Mouse (Mus musculus): ENCODE measurements around the gene Sertad2. TPM values are rescaled to one million over a fixed set of nuclear protein-coding genes. Genes with fewer than 3 reads are reported as not detected.

Sertad2 gene
- polyA plus RNA-seq, 2 experiments = 11.6 to 22.5 TPM

GRCm38 (mm10) chr11:20642321-20642720 is 99.3 kb downstream of the Sertad2 start:
- Histone ChIP-seq H3K4me1 (replicated peaks; ENCODE audit: control insufficient read depth in 2 of 2, insufficient read depth in 2 of 2, low read length in 1 of 2) (peaks cover 18 to 24% of the 10 kb centered on the region in 2 experiments), H3K27ac (no peak overlapping the region), H3K9ac (replicated peaks) (no peak overlapping the region), H3K27me3 (ENCODE audit: control insufficient read depth, insufficient read depth, low read length) (no peaks in the 10 kb centered on the region), H3K4me2 (ENCODE audit: low read depth) (no peak overlapping the region), H3K36me3 (replicated peaks; ENCODE audit: control insufficient read depth, insufficient read depth, low read depth) (no peaks in the 10 kb centered on the region), H3K4me3 (ENCODE audit: insufficient read depth in 1 of 2, low read depth in 2 of 2, low read length in 2 of 2) (no peak overlapping the region), H3K9me3 (ENCODE audit: control insufficient read depth, low read length) (no peaks in the 10 kb centered on the region)
- ATAC-seq (ENCODE audit: insufficient read depth) (no peak), DNase-seq (ENCODE audit: low read depth in 3 of 3, low spot score in 3 of 3) (no peak)
- TF ChIP-seq CTCF (IDR thresholded peaks at IDR 0.05; ENCODE audit: low read depth) = no peak
- no peak for TF ChIP-seq EP300 (IDR thresholded peaks at IDR 0.05; ENCODE audit: low read depth)
- WGBS (ENCODE audit: insufficient replicate concordance) = 81% methylated on average over 5 of the region's 5 CpGs

GRCm38 (mm10) chr11:20643161-20643560 is 100.1 kb downstream of the Sertad2 start:
- H3K4me3 ChIP-seq (ENCODE audit: insufficient read depth in 1 of 2, low read depth in 2 of 2, low read length in 2 of 2) = no peak overlapping the region
- TF ChIP-seq EP300 (IDR thresholded peaks at IDR 0.05; ENCODE audit: low read depth) (no peak), CTCF (IDR thresholded peaks at IDR 0.05; ENCODE audit: low read depth) (no peak)
- H3K4me1 ChIP-seq (replicated peaks; ENCODE audit: control insufficient read depth in 2 of 2, insufficient read depth in 2 of 2, low read length in 1 of 2) = peaks cover 16 to 22% of the 10 kb centered on the region in 2 experiments
- H3K9ac ChIP-seq (replicated peaks) = no peak overlapping the region
- H3K27me3 ChIP-seq (ENCODE audit: control insufficient read depth, insufficient read depth, low read length) = no peaks in the 10 kb centered on the region
- no peak for DNase-seq (ENCODE audit: low read depth in 3 of 3, low spot score in 3 of 3)
- 75% methylated on average over 5 of the region's 5 CpGs for WGBS (ENCODE audit: insufficient replicate concordance)
- no peak for ATAC-seq (ENCODE audit: insufficient read depth)
- peaks cover 4% of the 10 kb centered on the region for H3K36me3 ChIP-seq (replicated peaks; ENCODE audit: control insufficient read depth, insufficient read depth, low read depth)
- no peak overlapping the region for H3K27ac ChIP-seq
- no peaks in the 10 kb centered on the region for H3K9me3 ChIP-seq (ENCODE audit: control insufficient read depth, low read length)
- H3K4me2 ChIP-seq (ENCODE audit: low read depth) = no peak overlapping the region

- Histone ChIP-seq H3K9ac (replicated peaks) (no peak overlapping the region), H3K27me3 (ENCODE audit: control insufficient read depth, insufficient read depth, low read length) (no peaks in the 10 kb centered on the region), H3K36me3 (replicated peaks; ENCODE audit: control insufficient read depth, insufficient read depth, low read depth) (peaks cover 14% of the 10 kb centered on the region), H3K4me1 (replicated peaks; ENCODE audit: control insufficient read depth in 2 of 2, insufficient read depth in 2 of 2, low read length in 1 of 2) (peaks cover 9 to 18% of the 10 kb centered on the region in 2 experiments), H3K4me3 (ENCODE audit: insufficient read depth in 1 of 2, low read depth in 2 of 2, low read length in 2 of 2) (no peak overlapping the region), H3K27ac (no peak overlapping the region), H3K4me2 (ENCODE audit: low read depth) (no peak overlapping the region), H3K9me3 (ENCODE audit: control insufficient read depth, low read length) (no peaks in the 10 kb centered on the region)
- DNase-seq (ENCODE audit: low read depth in 3 of 3, low spot score in 3 of 3) (no peak), ATAC-seq (ENCODE audit: insufficient read depth) (no peak)
- 33% methylated on average over 1 of the region's 1 CpGs for WGBS (ENCODE audit: insufficient replicate concordance)
- TF ChIP-seq CTCF (IDR thresholded peaks at IDR 0.05; ENCODE audit: low read depth) (no peak), EP300 (IDR thresholded peaks at IDR 0.05; ENCODE audit: low read depth) (no peak)
Measured at GRCm38 (mm10) chr11:20644166-20644565, 101.1 kb downstream of the Sertad2 start.

GRCm38 (mm10) chr11:20644872-20645271 is 101.8 kb downstream of the Sertad2 start:
- no peak overlapping the region for H3K4me2 ChIP-seq (ENCODE audit: low read depth)
- 71% methylated on average over 6 of the region's 6 CpGs for WGBS (ENCODE audit: insufficient replicate concordance)
- ATAC-seq (ENCODE audit: insufficient read depth) (no peak), DNase-seq (ENCODE audit: low read depth in 3 of 3, low spot score in 3 of 3) (no peak)
- H3K4me1 ChIP-seq (replicated peaks; ENCODE audit: control insufficient read depth in 2 of 2, insufficient read depth in 2 of 2, low read length in 1 of 2) = peaks cover 3 to 13% of the 10 kb centered on the region in 2 experiments; a peak in 3 of 4 replicates
- no peak overlapping the region for H3K9ac ChIP-seq (replicated peaks)
- H3K4me3 ChIP-seq (ENCODE audit: insufficient read depth in 1 of 2, low read depth in 2 of 2, low read length in 2 of 2) = no peak overlapping the region
- TF ChIP-seq EP300 (IDR thresholded peaks at IDR 0.05; ENCODE audit: low read depth) (no peak), CTCF (IDR thresholded peaks at IDR 0.05; ENCODE audit: low read depth) (no peak)
- no peaks in the 10 kb centered on the region for H3K27me3 ChIP-seq (ENCODE audit: control insufficient read depth, insufficient read depth, low read length)
- peaks cover 18% of the 10 kb centered on the region for H3K36me3 ChIP-seq (replicated peaks; ENCODE audit: control insufficient read depth, insufficient read depth, low read depth)
- no peaks in the 10 kb centered on the region for H3K9me3 ChIP-seq (ENCODE audit: control insufficient read depth, low read length)
- H3K27ac ChIP-seq = no peak overlapping the region

GRCm38 (mm10) chr11:20645521-20645920 is 102.5 kb downstream of the Sertad2 start:
- 69% methylated on average over 3 of the region's 3 CpGs for WGBS (ENCODE audit: insufficient replicate concordance)
- Histone ChIP-seq H3K4me2 (ENCODE audit: low read depth) (no peak overlapping the region), H3K4me1 (replicated peaks; ENCODE audit: control insufficient read depth in 2 of 2, insufficient read depth in 2 of 2, low read length in 1 of 2) (peaks cover under 1 to 8% of the 10 kb centered on the region in 2 experiments; a peak in 3 of 4 replicates)

More at GRCm38 (mm10) chr11:20645521-20645920, 102.5 kb downstream of the Sertad2 start:
- Histone ChIP-seq H3K36me3 (replicated peaks; ENCODE audit: control insufficient read depth, insufficient read depth, low read depth) (peaks cover 18% of the 10 kb centered on the region), H3K27ac (no peak overlapping the region), H3K9me3 (ENCODE audit: control insufficient read depth, low read length) (no peaks in the 10 kb centered on the region), H3K9ac (replicated peaks) (no peak overlapping the region), H3K4me3 (ENCODE audit: insufficient read depth in 1 of 2, low read depth in 2 of 2, low read length in 2 of 2) (no peak overlapping the region), H3K27me3 (ENCODE audit: control insufficient read depth, insufficient read depth, low read length) (no peaks in the 10 kb centered on the region)
- DNase-seq (ENCODE audit: low read depth in 3 of 3, low spot score in 3 of 3) (no peak), ATAC-seq (ENCODE audit: insufficient read depth) (no peak)
- TF ChIP-seq EP300 (IDR thresholded peaks at IDR 0.05; ENCODE audit: low read depth) (no peak), CTCF (IDR thresholded peaks at IDR 0.05; ENCODE audit: low read depth) (no peak)
